Mouse (Mus musculus) olfactory bulb, adult 2 months (tissue): ENCODE results near the gene Urb2.

Experiments used
- CTCF ChIP-seq: fragments of 200-500 bp; IDR thresholded peaks from 2 replicates; pipeline ENCODE4 v1.5.1; 2012; ENCODE audit warnings: low read depth, mild to moderate bottlenecking, low read length, moderate library complexity; ENCODE audit not compliant: insufficient read depth
- POLR2A ChIP-seq: fragments of 200-500 bp; IDR thresholded peaks from 2 replicates; pipeline ENCODE4 v1.6.1; 2012; ENCODE audit warnings: mild to moderate bottlenecking, low read depth, low read length, moderate library complexity; ENCODE audit not compliant: insufficient read depth

GRCm38 (mm10) chr8:124052568-124052967, 31.3 kb downstream of the Urb2 start:
- TF ChIP-seq POLR2A = no peak
- TF ChIP-seq CTCF = no peak
